Mouse (Mus musculus) CH12.LX (cell line): ENCODE measurements around the gene Anln. TPM values are rescaled to one million over a fixed set of nuclear protein-coding genes. Genes with fewer than 3 reads are reported as not detected.
A peak's percentile ranks its signal among the peaks of the same experiment; 100 is the strongest.

ENCODE experiments used
- DNase-seq: peaks from one replicate; pipeline ENCODE4 v3.0.0-alpha.2; 2013; ENCODE audit errors: extremely low read depth
- H3K27ac ChIP-seq: 2 replicates; pipeline ENCODE4 v1.5.1; 2012; ENCODE audit warnings: low read depth, mild to moderate bottlenecking, control low read depth, moderate library complexity; ENCODE audit not compliant: insufficient read depth
- H3K27me3 ChIP-seq: replicated peaks from 2 replicates; pipeline ENCODE3; 2012; ENCODE audit warnings: inconsistent platforms
- H3K36me3 ChIP-seq, 2 experiments: replicated peaks in 1 of 2; 2 replicates each; pipeline versions ENCODE3 to v1.6.1; 2012; ENCODE audit warnings: inconsistent platforms in 1 of 2, low read length in 1 of 2, mild to moderate bottlenecking in 1 of 2, mixed read lengths in 1 of 2, moderate library complexity in 1 of 2; ENCODE audit not compliant: control insufficient read depth in 1 of 2, insufficient read depth in 1 of 2
- H3K4me1 ChIP-seq, 2 experiments: 2 replicates each; pipeline ENCODE4 v1.6.1; 2012; ENCODE audit warnings: inconsistent platforms in 1 of 2, moderate library complexity in 1 of 2; ENCODE audit not compliant: insufficient read depth in 2 of 2, control insufficient read depth in 1 of 2
- H3K4me2 ChIP-seq: 2 replicates; pipeline ENCODE4 v1.6.1; 2012; ENCODE audit warnings: low read depth, mild to moderate bottlenecking, control low read depth; ENCODE audit not compliant: poor library complexity, insufficient read depth, severe bottlenecking
- H3K4me3 ChIP-seq, 3 experiments: fragments of 150-350 bp in 1 of 3; sonication (generic) in 1 of 3; replicated peaks in 1 of 3; 2 replicates each; pipeline versions ENCODE3 to v1.5.1; 2011 to 2012; ENCODE audit warnings: low read depth in 2 of 3, low read length in 2 of 3, mild to moderate bottlenecking in 2 of 3, moderate library complexity in 2 of 3, control low read depth in 1 of 3, improper control_type of control experiment in 1 of 3, inconsistent platforms in 1 of 3, mixed read lengths in 1 of 3; ENCODE audit not compliant: poor library complexity in 1 of 3
- H3K79me2 ChIP-seq: replicated peaks from 2 replicates; pipeline ENCODE4 v1.6.1; 2012; ENCODE audit warnings: mild to moderate bottlenecking, moderate library complexity; ENCODE audit not compliant: control insufficient read depth, poor library complexity, insufficient read depth, severe bottlenecking; ENCODE audit errors: extremely low read depth
- H3K9ac ChIP-seq: 2 replicates; pipeline ENCODE4 v1.6.1; 2012; ENCODE audit warnings: low read depth, mild to moderate bottlenecking, control low read depth, moderate library complexity; ENCODE audit not compliant: insufficient read depth
- H3K9me3 ChIP-seq: replicated peaks from 2 replicates; pipeline ENCODE3; 2012; ENCODE audit warnings: low read length, inconsistent platforms, mixed read lengths
- CHD1 ChIP-seq: IDR thresholded peaks from 2 replicates; pipeline ENCODE4 v1.6.1; 2012; ENCODE audit warnings: low read depth, low read length, improper control_type of control experiment, inconsistent platforms
- CTCF ChIP-seq, 2 experiments: IDR thresholded peaks in 1 of 2; conservative IDR thresholded peaks in 1 of 2; 2 replicates each; pipeline ENCODE4 v1.5.1; 2011 to 2012; ENCODE audit warnings: low read depth in 2 of 2, low read length in 2 of 2, improper control_type of control experiment in 1 of 2, inconsistent platforms in 1 of 2, mild to moderate bottlenecking in 1 of 2, moderate library complexity in 1 of 2
- E2F4 ChIP-seq: IDR thresholded peaks from 2 replicates; pipeline ENCODE4 v1.6.1; 2011; ENCODE audit warnings: low read depth, low read length, improper control_type of control experiment; ENCODE audit not compliant: insufficient replicate concordance
- ELF1 ChIP-seq: IDR thresholded peaks from 2 replicates; pipeline ENCODE4 v1.6.1; 2014; ENCODE audit warnings: low read depth, mild to moderate bottlenecking, inconsistent platforms, low read length, improper control_type of control experiment
- ETS1 ChIP-seq: conservative IDR thresholded peaks from 2 replicates; pipeline ENCODE4 v1.6.1; 2012; ENCODE audit warnings: low read depth, mild to moderate bottlenecking, inconsistent platforms, low read length, improper control_type of control experiment, moderate library complexity
- HCFC1 ChIP-seq: IDR thresholded peaks from 2 replicates; pipeline ENCODE4 v1.6.1; 2012; ENCODE audit warnings: low read depth, mild to moderate bottlenecking, inconsistent platforms, low read length, improper control_type of control experiment
- JUN ChIP-seq: IDR thresholded peaks from 2 replicates; pipeline ENCODE4 v1.6.1; 2011; ENCODE audit warnings: low read depth, mild to moderate bottlenecking, low read length, improper control_type of control experiment, moderate library complexity; ENCODE audit not compliant: insufficient read depth
- JUND ChIP-seq: conservative IDR thresholded peaks from 2 replicates; pipeline ENCODE4 v1.6.1; 2011; ENCODE audit warnings: low read depth, low read length, improper control_type of control experiment
- KAT2A ChIP-seq: IDR thresholded peaks from 2 replicates; pipeline ENCODE4 v1.6.1; 2012; ENCODE audit warnings: low read length, improper control_type of control experiment, inconsistent platforms; ENCODE audit not compliant: insufficient replicate concordance
- MAFK ChIP-seq: IDR thresholded peaks from 2 replicates; pipeline ENCODE4 v1.6.1; 2011; ENCODE audit warnings: low read length, improper control_type of control experiment; ENCODE audit not compliant: insufficient replicate concordance
- MAX ChIP-seq: IDR thresholded peaks from 2 replicates; pipeline ENCODE4 v1.6.1; 2011; ENCODE audit warnings: low read length, improper control_type of control experiment
- MAZ ChIP-seq: IDR thresholded peaks from 2 replicates; pipeline ENCODE4 v1.6.1; 2012; ENCODE audit warnings: low read depth, mild to moderate bottlenecking, inconsistent platforms, low read length, improper control_type of control experiment, moderate library complexity
- MEF2A ChIP-seq: IDR thresholded peaks from 2 replicates; pipeline ENCODE4 v1.6.1; 2014; ENCODE audit warnings: low read depth, mild to moderate bottlenecking, inconsistent platforms, low read length, improper control_type of control experiment, borderline replicate concordance
- MYC ChIP-seq: IDR thresholded peaks from 2 replicates; pipeline ENCODE4 v1.6.1; 2011; ENCODE audit warnings: low read depth, mild to moderate bottlenecking, improper control_type of control experiment, low read length
- POLR2A ChIP-seq: IDR thresholded peaks from 2 replicates; pipeline ENCODE4 v1.6.1; 2011; ENCODE audit warnings: low read depth, mild to moderate bottlenecking, improper control_type of control experiment, low read length
- POLR2AphosphoS2 ChIP-seq: IDR thresholded peaks from 2 replicates; pipeline ENCODE4 v1.6.1; 2011; ENCODE audit warnings: low read depth, low read length, improper control_type of control experiment
- RAD21 ChIP-seq: IDR thresholded peaks from 2 replicates; pipeline ENCODE4 v1.6.1; 2011; ENCODE audit warnings: low read depth, mild to moderate bottlenecking, low read length, improper control_type of control experiment, moderate library complexity
- RCOR1 ChIP-seq: conservative IDR thresholded peaks from 2 replicates; pipeline ENCODE4 v1.6.1; 2012; ENCODE audit warnings: low read depth, mild to moderate bottlenecking, inconsistent platforms, low read length, improper control_type of control experiment
- SMC3 ChIP-seq: IDR thresholded peaks from 2 replicates; pipeline ENCODE4 v1.6.1; 2011; ENCODE audit warnings: low read depth, low read length, improper control_type of control experiment
- TBP ChIP-seq: conservative IDR thresholded peaks from 2 replicates; pipeline ENCODE4 v1.6.1; 2011; ENCODE audit warnings: low read depth, low read length, improper control_type of control experiment
- TCF12 ChIP-seq: IDR thresholded peaks from 2 replicates; pipeline ENCODE4 v1.6.1; 2014; ENCODE audit warnings: low read depth, mild to moderate bottlenecking, inconsistent platforms, low read length, improper control_type of control experiment
- USF1 ChIP-seq: IDR thresholded peaks from 2 replicates; pipeline ENCODE4 v1.6.1; 2014; ENCODE audit warnings: low read depth, mild to moderate bottlenecking, inconsistent platforms, low read length, improper control_type of control experiment
- USF2 ChIP-seq: conservative IDR thresholded peaks from 2 replicates; pipeline ENCODE4 v1.6.1; 2011; ENCODE audit warnings: low read depth, low read length, improper control_type of control experiment
- ZKSCAN1 ChIP-seq: IDR thresholded peaks from 2 replicates; pipeline ENCODE4 v1.6.1; 2012; ENCODE audit warnings: low read depth, inconsistent platforms, low read length, improper control_type of control experiment, borderline replicate concordance
- ZMIZ1 ChIP-seq: IDR thresholded peaks from 2 replicates; pipeline ENCODE4 v1.6.1; 2012; ENCODE audit warnings: low read depth, mild to moderate bottlenecking, inconsistent platforms, low read length, improper control_type of control experiment
- dilution Hi-C: fragments of 300-500 bp; cut with MboI; formaldehyde crosslinking; loops from 2 replicates; pipeline ENCODE4 v1.14.3; 2020; ENCODE audit warnings: low sequenced_read_pairs; ENCODE audit not compliant: extremely low pct_unique_long_range_greater_than_20kb, extremely low pct_ligation_motif_present
- in situ Hi-C: fragments of 300-500 bp; cut with MboI; formaldehyde crosslinking; loops from 3 replicates; pipeline ENCODE4 v1.14.3; 2019; ENCODE audit warnings: low sequenced_read_pairs, low pct_ligation_motif_present, low pct_unique_long_range_greater_than_20kb, mixed read lengths
- polyA plus RNA-seq: library from polyadenylated mRNA; unstranded; fragments of >175 nt; gene quantifications from 2 replicates; pipeline ENCODE4 v1.2.1, GENCODE M21; 2012; ENCODE audit warnings: low read depth; ENCODE audit not compliant: insufficient read length
- total RNA-seq, 2 experiments: library from RNA; depleted of rRNA; stranded (reverse); fragments of 300-350 nt in 1 of 2; fragments of >200 nt in 1 of 2; gene quantifications; 2 replicates each; pipeline ENCODE4 v1.2.3; 2012 to 2014

Gene Anln
- total and polyA plus RNA-seq, 3 experiments = 12.2 to 15.7 (median 12.3) TPM

- Histone ChIP-seq H3K4me2 (no peak overlapping the region), H3K79me2 (no peaks in the 10 kb centered on the region), H3K9me3 (peaks cover 12% of the 10 kb centered on the region), H3K9ac (no peak overlapping the region), H3K27ac (no peak overlapping the region), H3K4me3 (no peak overlapping the region), H3K4me1 (peaks cover 0 to 24% of the 10 kb centered on the region in 2 experiments; a peak in 2 of 4 replicates), H3K27me3 (no peaks in the 10 kb centered on the region), H3K36me3 (peaks cover 14 to 46% of the 10 kb centered on the region in 2 experiments)
- TF ChIP-seq ZMIZ1 (no peak), SMC3 (peak; percentile 29), ZKSCAN1 (no peak), JUN (no peak), POLR2AphosphoS2 (no peak), RAD21 (peak; percentile 7), USF2 (no peak), MAFK (no peak), HCFC1 (no peak), MAX (no peak), CHD1 (no peak), MEF2A (no peak), RCOR1 (no peak), CTCF (conservative IDR thresholded peaks at IDR 0.05 in 1 of 2, IDR thresholded peaks at IDR 0.05 in 1 of 2; ENCODE audit: low read depth in 2 of 2, low read length in 2 of 2) (peak in 1 of 2 experiments; percentile 49; a peak in 2 of 4 replicates), TBP (no peak)
- peak; percentile 39 for DNase-seq
- dilution Hi-C loops = no loop called here
- in situ Hi-C loops = no loop called here
Observed at GRCm38 (mm10) chr9:22327475-22328387, 61.3 kb downstream of the Anln start.

GRCm38 (mm10) chr9:22327099-22327474 lies 61.9 kb downstream of the Anln start:
- Histone ChIP-seq H3K9me3 (peaks cover 12% of the 10 kb centered on the region), H3K36me3 (peaks cover 10 to 39% of the 10 kb centered on the region in 2 experiments), H3K9ac (no peak overlapping the region), H3K4me1 (peaks cover 0 to 30% of the 10 kb centered on the region in 2 experiments; a peak in 2 of 4 replicates), H3K27me3 (no peaks in the 10 kb centered on the region), H3K4me3 (no peak overlapping the region), H3K79me2 (no peaks in the 10 kb centered on the region), H3K27ac (no peak overlapping the region), H3K4me2 (no peak overlapping the region)
- TF ChIP-seq TBP (no peak), POLR2AphosphoS2 (no peak), ZKSCAN1 (no peak), ELF1 (no peak), TCF12 (no peak), RCOR1 (no peak), MYC (no peak), JUND (no peak), POLR2A (no peak), KAT2A (no peak), USF2 (no peak), HCFC1 (no peak), E2F4 (no peak), JUN (no peak), USF1 (no peak), MAZ (no peak), ETS1 (no peak)
- in situ Hi-C loops (no loop called here), dilution Hi-C loops (no loop called here)
- no peak for DNase-seq
